Mouse (Mus musculus) cerebellum, adult 2 months (tissue): ENCODE measurements around the gene Ifit1bl2.

Source experiments
- CTCF ChIP-seq: fragments of 200-500 bp; IDR thresholded peaks from 2 replicates; pipeline ENCODE4 v1.5.1; 2011; ENCODE audit warnings: low read depth, mild to moderate bottlenecking, control low read depth, low read length, moderate library complexity, borderline replicate concordance; ENCODE audit not compliant: insufficient read depth
- POLR2A ChIP-seq: fragments of 200-500 bp; IDR thresholded peaks from 2 replicates; pipeline ENCODE4 v1.6.1; 2011; ENCODE audit warnings: low read length, control low read depth, borderline replicate concordance; ENCODE audit not compliant: insufficient read depth

GRCm38 (mm10) chr19:34573650-34574049, 66.9 kb downstream of the Ifit1bl2 start:
- TF ChIP-seq POLR2A (no peak), CTCF (no peak)
